Mouse (Mus musculus) fibroblast of lung, adult 2 months (primary cell): ENCODE results near the gene Cbx8.

ENCODE experiments used
- DNase-seq: peaks from one replicate; pipeline ENCODE4 v3.0.0-alpha.2; 2011; ENCODE audit warnings: low read depth

The Cbx8 gene

GRCm38 (mm10) chr11:119033874-119034558 lies 6.8 kb downstream of the Cbx8 start:
- no peak for DNase-seq

- DNase-seq, result no peak
Measured at GRCm38 (mm10) chr11:119026203-119026602, 14.6 kb downstream of the Cbx8 start.

DNA sequence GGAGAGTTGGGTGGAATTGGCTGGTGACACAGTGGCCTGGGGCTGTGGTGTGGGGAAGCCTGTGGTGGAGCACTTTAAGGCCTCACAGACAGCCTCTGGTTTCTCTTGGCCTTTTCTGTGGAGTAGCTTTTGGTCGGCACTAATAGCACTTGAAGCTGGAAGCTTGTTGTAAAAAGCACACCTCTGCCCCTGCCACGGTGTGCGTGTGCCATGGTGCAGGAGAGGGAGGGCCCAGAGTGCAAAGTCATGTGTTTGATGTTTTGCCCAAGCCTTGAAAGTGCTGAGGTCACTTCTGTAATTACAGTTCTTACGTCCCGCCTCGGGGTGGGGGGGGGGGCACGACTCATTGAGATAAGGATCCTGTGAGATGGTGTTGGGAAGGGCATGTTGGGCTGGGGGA lies 16.5 kb downstream of the Cbx8 start:
- no peak for DNase-seq

DNA sequence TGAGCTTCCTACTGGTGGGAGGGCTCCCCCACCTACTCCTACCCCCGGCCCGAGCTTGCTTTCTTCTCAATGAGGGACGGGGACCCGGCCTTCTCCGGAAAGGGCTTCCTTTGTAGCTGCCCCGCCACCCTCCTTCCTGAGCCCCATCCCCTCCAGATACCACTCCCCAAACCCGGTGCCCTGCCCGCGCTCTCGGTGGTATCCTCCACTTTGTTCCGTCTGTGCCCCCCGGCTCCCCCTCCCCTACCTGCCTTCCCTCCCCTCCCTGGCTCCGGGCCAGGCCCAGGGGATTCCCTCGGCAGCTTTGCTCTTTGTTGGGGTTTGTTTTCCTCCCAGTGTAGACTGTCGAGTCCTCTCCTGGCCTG lies 17.2 kb downstream of the Cbx8 start:
- DNase-seq, result no peak

GRCm38 (mm10) chr11:119022895-119023615 lies 17.7 kb downstream of the Cbx8 start, which contains the start of gene Cbx2:
Cbx2 (plus strand) TSS chr11:119022962.
- DNase-seq, result no peak

- no peak for DNase-seq
Measured at GRCm38 (mm10) chr11:119022068-119022894, 18.5 kb downstream of the Cbx8 start.

- DNase-seq, result peak; percentile 61
Measured at GRCm38 (mm10) chr11:119021180-119021579, 19.6 kb downstream of the Cbx8 start.

DNA sequence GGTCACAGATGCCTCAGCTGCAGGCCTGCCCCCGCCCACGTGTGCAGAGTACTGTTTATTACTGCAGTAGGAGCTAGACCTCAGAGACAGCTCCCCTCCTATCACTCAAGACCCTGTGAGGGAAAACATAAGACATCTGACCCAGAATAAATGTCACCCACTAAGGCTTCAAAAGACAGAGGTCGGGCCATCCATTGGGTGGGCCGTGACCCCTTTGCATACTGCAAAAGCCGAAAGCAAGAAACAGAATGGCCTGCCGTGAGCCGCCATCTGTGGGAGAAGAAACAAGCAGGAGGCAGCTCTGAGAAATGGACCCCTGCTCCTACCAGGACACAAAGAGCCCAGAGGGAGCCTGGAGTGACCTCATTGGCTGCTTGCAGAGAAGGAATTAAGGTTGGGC lies 23.3 kb downstream of the Cbx8 start:
- DNase-seq, result no peak

DNA sequence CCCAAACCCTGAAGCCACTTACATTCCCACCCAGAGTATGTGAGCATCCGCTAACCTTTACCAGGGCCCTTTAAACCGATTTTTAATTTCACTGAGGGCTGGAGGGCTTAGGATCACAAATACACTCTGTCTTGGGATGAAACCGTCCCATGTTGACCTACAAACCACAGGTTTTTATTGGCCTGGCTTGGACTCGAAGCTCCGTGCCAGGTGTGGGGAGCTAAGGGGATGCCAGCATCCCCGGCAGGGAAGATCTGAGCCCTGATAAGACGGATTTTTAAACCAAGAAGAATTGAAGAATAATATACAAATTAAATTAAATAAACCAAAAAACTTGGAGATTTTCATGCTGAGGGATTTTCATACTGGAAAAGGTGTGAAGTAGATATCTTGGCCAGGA lies 26.3 kb downstream of the Cbx8 start:
- DNase-seq, result no peak

DNA sequence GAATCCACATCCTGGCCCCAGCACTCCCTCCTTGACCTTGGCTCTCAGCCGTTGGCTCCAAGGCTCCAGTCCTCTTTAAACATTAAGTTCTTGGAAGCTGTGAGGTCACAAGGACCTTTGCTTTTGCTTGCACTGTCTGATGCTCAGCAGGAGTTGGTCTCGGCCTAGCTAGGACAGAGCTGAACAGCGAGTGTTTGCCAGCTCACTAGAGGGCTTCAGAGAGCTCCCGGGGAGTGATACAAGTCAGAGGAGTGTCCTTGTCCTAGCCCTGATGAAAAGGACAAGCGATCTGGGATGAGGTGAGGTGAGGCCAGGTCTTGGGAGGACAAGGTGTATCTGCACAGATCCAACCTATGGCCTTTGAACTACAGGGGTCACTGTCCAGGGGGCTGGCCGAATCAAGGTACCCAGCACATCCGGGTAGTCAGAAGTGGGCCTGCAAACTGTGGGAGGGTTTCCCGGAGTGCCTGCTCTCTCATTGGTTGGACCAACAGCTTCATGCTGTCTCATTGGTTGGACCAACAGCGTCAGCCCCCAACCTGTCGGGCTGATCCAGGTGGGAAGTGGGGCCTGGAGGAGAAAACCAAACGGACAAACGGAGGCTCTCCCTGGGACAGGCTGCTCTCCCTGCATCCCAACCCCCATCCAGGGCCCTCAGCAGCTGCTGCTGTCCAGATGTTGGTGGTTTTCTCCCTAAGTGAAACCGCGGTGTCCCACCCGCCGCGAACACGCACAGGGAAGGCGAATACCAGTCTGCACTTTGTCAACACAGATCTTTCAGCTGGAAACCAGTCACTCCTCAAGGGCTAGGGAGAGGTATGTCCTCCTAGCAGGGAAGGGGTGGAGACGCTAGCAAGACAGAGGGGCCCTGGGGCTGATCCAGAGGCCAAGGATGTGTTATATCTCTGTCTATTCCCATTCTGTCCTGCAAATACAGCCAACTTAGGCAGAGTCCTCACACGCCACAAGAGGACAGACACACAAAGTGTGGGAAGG lies 33.0 kb downstream of the Cbx8 start:
- no peak for DNase-seq

GRCm38 (mm10) chr11:119006462-119006861 lies 34.3 kb downstream of the Cbx8 start:
- DNase-seq, result no peak

GRCm38 (mm10) chr11:119005547-119006275 lies 35.1 kb downstream of the Cbx8 start:
- no peak for DNase-seq

DNA sequence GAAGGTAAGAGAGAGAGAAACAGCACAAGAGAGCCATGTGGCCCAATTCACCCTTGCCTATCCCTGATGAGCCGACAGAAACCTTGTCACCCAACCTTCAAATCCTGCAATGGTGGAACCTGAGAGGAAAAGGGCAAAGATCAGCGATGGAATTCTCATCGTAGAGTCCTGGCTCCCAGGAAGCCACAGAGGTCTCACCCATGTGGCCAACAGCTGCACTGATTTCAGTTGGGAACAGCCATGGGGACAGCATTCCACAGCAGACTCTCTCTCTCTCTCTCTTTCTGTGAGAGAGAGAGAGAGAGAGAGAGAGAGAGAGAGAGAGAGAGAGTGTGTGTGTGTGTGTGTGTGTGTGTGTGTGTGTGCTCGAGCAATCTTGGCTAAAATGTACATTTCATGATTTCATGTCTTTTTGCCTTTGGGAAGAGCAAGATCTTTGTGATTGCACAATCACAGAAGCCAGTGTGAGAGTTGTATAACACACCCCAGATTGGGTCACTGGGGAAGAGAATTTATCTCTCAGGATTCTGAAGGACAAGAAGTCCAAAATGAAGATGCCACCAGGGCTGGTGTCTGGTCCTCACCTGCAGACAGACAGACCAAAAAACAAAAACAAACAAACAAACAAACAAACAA lies 39.2 kb downstream of the Cbx8 start:
- DNase-seq, result no peak

DNA sequence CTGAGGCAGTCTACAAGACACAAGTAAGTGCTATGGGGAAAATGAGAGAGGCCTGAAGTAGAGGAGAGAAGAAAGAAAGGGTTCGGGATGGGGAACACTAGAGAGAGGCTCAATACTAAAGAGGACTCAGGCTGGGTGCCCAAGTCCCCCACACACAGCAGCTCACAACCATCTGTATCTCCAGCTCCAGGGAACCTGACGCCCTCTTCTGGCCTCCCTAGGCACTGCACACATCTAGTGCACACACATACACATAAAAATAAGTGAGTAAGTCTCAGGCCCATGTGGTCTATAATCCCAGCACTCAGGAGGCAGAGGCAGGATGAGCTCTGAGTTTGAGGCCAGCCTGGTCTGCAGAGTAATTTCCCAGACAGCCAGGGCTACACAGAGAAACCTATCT lies 39.9 kb downstream of the Cbx8 start:
- no peak for DNase-seq

DNA sequence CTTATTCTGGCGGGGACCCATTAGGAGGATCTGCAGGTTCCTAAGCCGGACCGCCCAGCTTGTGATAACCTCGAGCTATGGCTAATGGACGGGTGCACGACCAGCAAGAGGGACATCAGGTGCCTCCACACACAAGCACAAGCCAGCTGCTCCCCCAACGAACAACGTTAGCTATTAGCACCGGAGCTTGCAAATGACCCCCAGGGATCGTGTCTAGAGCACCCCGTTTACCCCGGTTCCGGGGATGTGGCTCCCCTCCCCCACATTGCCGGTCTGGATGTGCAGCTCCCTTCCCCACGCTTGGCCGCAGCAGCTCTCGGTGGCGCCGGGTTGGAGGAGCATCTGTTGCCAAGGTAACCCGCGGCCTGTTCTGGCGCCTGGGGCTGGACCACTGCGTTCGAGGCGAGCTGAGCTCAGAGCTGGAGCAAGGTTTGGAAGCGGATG lies 41.4 kb downstream of the Cbx8 start:
- no peak for DNase-seq

DNA sequence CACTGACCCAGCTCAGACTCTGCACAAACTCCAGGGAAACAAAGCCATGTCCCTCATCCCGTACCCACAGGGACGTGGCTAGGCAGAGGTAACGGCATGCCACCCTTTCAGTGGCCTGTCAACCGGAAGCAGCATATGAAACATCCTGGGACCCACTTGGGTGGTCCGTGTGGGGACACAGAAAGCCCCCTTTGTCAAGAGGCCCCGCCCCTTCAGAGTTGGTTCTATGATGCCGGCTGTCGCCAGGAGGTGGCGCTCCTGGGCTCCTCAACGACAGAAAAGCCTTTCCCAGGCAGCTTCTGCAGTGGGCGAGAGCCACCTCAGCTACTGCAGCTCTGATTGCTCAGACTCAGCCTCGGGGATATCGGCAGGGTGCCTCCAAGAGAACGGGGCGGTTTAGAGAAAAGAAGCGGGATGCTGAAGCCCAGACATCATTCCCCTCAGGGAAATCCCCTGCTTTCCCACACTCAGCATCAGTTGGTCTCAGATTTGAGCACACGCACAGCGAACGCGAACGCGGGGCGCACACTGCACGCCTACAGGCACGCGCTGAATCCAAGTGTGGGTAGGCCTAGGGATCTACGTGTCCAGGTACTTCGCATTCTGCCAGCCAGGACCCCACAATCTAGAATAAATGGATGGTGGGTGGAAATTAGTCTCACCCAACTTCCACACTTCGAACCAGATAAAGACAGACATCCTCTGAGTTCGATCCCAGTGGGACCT lies 42.1 kb downstream of the Cbx8 start:
- no peak for DNase-seq

DNA sequence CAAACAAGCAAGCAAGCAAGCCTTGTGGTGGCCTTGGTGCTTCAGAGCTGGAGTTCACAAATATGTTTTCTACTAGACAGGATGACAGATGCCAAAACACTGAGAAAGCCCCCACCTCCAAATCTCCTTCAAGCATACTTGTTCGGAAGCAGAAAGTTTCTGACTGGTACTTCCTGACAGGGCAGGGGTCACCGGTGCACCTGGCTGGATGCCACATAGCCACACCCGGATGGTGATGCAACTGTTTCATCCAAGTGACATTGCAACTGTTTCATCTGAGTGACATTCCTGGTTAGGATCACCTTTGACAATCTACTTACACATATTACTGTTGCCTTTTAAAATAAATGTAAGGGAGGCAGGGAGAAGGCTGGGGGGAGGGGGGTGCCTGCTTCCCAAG lies 43.6 kb downstream of the Cbx8 start:
- DNase-seq, result no peak

- no peak for DNase-seq
Measured at GRCm38 (mm10) chr11:118995448-118995847, 45.3 kb downstream of the Cbx8 start.

DNA sequence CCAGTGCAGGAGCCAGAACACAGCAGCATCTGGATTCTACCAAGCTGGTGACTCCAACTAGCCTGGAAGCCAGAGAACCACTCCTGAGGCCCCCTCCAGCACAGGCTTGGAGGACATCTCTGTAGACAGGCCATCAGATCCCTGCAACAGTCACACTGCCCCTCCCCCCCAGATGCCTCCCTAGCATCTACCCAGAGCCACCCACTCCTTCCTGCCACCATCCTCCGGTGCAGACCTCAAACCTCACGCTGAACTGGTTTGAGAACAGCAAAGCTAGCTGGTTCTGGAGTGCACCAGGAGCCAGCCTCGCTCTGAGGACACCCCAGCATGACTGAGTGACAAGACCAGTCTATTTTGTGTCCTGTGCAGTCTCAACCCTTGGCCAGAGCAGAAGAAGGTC lies 48.0 kb downstream of the Cbx8 start:
- no peak for DNase-seq

- DNase-seq, result no peak
Measured at GRCm38 (mm10) chr11:118987999-118988398, 52.8 kb downstream of the Cbx8 start, which contains the start of gene Enpp7. Enpp7 (plus strand) TSS chr11:118988188.
